Mouse (Mus musculus): ENCODE results near the gene St3gal3. TPM values are rescaled to one million over a fixed set of nuclear protein-coding genes. Genes with fewer than 3 reads are reported as not detected.

Gene St3gal3
- polyA plus RNA-seq, 1 experiment = 34.3 TPM

DNA sequence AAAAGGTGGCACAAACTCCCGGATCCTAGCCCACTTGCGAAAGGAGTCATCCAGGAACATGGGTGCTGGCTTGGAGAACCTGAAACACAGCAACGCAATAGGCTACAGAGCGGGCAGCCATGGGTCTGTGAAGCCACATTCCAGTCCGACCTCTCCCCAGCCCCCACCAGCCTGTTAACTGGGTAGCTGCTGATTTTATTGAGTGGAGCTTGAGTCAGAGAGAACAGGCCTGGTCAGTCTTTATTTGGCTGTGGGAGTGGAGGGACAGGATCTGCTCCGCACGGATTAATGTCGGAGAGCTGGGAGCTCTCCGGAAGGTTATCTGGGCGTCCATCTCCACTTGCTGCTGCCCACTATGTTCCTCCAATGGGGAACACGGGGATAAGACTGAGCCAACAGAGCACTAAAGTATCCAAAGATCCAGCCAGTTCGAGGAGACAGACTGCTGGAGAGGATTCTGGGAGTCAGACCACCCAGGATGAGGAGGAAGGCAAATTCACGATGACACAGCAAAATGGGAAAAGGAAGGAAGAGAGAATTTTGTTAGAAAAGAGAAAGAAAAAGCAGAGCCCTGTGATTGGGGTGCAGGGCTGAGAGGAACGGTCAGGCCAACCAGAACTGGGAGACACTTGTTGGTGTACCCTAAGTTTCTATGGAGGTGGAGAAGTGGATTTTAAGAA is 170.2 kb downstream of the St3gal3 start:
- Histone ChIP-seq H3K27ac (replicated peaks; ENCODE audit: low read depth, low read length) (no peak overlapping the region), H3K4me3 (ENCODE audit: insufficient read depth, low read depth, low read length) (no peak overlapping the region), H3K4me1 (ENCODE audit: control insufficient read depth, insufficient read depth, insufficient read length, low read length) (no peaks in the 10 kb centered on the region)

DNA sequence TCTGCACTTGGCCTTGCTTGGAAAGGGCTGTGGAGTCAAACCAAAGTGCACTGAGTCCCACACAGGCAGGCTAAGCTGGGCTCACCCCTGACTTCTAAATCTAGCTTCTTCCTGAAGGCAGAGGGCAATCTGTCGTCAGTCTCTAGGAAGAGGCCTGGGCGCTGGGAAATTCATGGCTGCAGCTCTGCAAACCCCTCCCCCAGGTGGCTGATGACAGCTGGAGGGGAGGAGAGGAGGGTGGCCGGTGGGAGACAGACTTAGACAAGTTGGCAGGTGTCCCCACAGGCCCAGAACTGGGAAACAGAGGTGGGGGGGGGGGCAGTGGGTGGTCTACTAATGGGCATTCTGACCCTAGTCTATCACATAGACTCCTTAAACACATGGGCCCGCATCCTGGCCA is 177.2 kb downstream of the St3gal3 start:
- Histone ChIP-seq H3K4me3 (ENCODE audit: insufficient read depth, low read depth, low read length) (no peak overlapping the region), H3K4me1 (ENCODE audit: control insufficient read depth, insufficient read depth, insufficient read length, low read length) (no peaks in the 10 kb centered on the region), H3K27ac (replicated peaks; ENCODE audit: low read depth, low read length) (no peak overlapping the region)

DNA sequence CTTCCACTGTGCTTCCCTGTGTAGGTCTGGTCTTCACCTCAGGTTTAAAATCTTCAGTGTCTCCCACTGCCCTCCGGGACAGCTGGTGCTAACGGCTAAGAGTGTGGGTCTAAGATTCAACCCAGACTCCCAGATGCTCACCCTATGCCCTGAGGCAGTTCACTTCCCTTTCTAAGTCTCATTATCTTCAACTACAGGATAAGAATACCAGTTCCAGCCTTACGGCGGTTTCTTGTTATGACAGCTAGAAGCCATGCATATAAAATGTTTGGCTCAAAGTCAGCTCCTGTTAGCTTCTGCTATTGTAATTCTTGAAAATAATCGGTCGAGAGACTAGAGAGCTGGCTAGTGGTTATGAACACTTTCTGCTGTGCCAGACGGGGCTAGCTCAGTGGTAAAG is 187.2 kb downstream of the St3gal3 start:
- Histone ChIP-seq H3K4me1 (ENCODE audit: control insufficient read depth, insufficient read depth, insufficient read length, low read length) (no peaks in the 10 kb centered on the region), H3K27ac (replicated peaks; ENCODE audit: low read depth, low read length) (no peak overlapping the region), H3K4me3 (ENCODE audit: insufficient read depth, low read depth, low read length) (no peak overlapping the region)

DNA sequence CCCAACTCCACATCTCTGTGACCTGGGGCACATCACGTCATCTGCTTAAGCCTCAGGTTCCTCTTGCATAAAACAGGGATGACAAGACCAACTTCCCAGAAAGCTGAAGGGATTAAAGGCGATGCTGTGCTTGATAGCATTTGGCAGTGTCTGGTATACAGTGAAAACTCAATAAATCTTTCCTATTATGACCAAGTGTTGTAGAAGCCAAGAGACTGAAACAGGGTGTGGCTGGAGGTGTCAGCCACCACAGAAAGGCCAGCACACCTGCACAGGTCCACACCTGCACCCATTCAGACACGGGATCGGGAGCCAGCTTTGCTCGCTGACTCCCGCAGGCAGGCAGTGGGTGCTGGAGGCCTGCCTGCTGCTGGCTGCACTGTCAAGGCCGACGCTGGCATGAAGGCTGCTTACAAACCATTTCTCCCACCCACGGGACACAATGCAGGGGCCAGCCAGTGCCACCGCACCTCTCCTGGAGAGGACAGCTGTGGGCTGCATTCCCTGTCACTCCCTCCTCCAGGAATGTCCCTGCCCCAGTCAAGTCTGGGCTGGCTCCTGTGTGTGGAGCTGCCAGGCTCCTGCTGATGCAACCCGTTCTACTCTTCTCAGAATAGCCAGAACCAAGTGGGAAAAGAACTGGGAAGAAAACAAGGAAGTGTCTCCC is 187.9 kb downstream of the St3gal3 start:
- H3K27ac ChIP-seq (replicated peaks; ENCODE audit: low read depth, low read length) = no peak overlapping the region
- H3K4me3 ChIP-seq (ENCODE audit: insufficient read depth, low read depth, low read length) = no peak overlapping the region
- H3K4me1 ChIP-seq (ENCODE audit: control insufficient read depth, insufficient read depth, insufficient read length, low read length) = no peaks in the 10 kb centered on the region

DNA sequence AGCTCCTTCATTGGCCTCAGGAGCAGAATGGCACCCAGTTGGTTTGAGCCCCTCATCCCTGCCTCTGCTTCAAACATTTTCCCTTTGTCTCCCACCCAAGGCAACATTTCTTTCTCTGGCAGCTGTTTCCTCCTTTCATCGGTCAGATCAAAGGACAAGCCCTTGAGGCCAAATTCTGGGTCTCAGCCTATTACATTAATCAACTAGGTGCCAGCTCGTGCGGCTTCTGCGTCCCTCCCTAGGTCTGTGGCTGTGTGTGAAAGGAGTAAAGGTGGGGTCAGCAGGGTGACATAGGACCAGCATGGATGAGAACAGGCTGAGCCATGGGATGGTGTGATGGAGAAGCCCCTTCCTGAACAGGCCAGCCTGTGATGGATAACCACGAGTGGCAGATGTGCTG is 191.4 kb downstream of the St3gal3 start:
- H3K4me1 ChIP-seq (ENCODE audit: control insufficient read depth, insufficient read depth, insufficient read length, low read length) = no peaks in the 10 kb centered on the region
- H3K4me3 ChIP-seq (ENCODE audit: insufficient read depth, low read depth, low read length) = no peak overlapping the region
- H3K27ac ChIP-seq (replicated peaks; ENCODE audit: low read depth, low read length) = no peak overlapping the region

DNA sequence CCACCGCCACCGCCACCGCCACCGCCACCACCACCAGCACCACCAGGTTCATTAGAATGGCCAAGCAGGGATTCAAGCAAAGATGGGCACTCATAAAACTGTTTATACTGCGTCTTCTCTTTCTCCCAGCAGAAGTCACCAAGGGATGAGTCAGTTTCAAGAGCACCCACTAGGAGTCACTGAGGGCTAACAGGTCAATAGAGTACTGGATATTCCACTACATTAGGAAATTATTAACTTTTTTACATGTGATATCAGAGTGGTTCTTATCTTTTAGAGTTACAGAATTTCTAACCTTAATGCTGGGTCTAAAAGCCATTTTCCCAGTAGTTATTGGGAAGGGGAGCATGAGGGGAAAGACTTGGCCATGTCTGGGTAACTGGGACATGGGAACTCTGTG is 197.8 kb downstream of the St3gal3 start:
- Histone ChIP-seq H3K4me3 (ENCODE audit: insufficient read depth, low read depth, low read length) (no peak overlapping the region), H3K4me1 (ENCODE audit: control insufficient read depth, insufficient read depth, insufficient read length, low read length) (no peaks in the 10 kb centered on the region), H3K27ac (replicated peaks; ENCODE audit: low read depth, low read length) (no peak overlapping the region)

DNA sequence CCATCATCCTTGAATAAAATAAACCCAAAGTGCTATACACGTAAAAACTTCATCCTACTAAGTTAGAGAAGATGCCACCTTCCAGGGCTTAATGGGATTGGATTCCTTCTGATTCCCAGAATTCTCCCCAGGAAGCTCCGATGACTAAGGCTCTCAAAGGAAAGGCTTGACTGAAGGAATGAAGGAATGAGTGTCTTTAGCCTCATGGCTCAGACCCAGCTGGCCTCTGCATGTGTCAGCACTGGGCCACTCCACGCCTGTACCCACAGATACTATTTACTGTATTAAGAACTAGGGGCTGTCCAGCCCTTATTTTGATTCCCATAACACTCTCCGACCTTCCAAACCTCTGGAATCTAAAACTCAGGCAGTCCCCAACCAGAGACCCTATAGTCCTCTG is 200.6 kb downstream of the St3gal3 start:
- no peaks in the 10 kb centered on the region for H3K4me1 ChIP-seq (ENCODE audit: control insufficient read depth, insufficient read depth, insufficient read length, low read length)
- no peak overlapping the region for H3K27ac ChIP-seq (replicated peaks; ENCODE audit: low read depth, low read length)
- no peak overlapping the region for H3K4me3 ChIP-seq (ENCODE audit: insufficient read depth, low read depth, low read length)

DNA sequence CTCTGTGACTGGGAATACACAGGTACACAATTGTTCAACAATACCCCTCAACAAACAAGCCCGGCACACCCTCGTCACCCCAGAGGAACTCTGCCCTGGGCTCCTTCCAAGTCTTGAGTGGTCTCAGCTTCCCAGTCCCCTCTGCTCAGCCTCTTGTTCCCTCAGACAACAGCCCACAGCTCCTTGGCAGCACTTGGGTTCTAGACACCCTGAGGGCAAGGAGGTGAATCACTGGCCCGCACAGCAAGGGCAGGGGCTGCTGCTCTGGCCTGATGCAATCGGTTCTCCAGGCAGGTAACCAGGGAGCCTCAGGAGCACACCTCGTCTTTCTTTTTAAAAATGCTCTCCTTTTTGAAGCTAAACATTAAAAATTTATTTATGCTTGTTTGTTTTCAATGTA is 201.5 kb downstream of the St3gal3 start:
- no peak overlapping the region for H3K4me3 ChIP-seq (ENCODE audit: insufficient read depth, low read depth, low read length)
- no peaks in the 10 kb centered on the region for H3K4me1 ChIP-seq (ENCODE audit: control insufficient read depth, insufficient read depth, insufficient read length, low read length)
- H3K27ac ChIP-seq (replicated peaks; ENCODE audit: low read depth, low read length) = no peak overlapping the region

DNA sequence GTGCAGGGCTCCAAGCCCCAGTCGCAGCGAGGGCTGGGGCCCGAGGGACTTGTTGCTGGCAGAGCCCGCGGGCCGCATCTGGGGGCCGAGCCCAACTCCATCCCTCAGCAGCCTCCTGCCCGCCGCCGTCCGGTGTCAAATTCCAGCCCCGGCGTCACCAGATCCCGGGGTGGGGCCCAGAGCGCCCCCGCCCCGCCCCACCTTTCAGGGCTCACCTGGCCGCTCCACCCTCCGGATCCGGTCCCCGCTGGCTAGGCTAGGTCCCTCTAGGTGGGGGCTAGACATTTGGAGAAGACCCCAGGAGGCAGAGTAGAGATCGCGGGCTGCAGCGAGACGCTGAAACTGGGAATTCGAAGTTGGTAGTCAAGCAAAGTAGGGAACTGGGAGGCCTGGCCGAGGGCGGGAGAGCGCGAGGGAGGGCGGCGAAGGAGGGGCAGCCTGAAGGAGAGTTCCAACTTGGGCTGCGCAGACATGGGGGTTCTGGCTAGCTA is 205.3 kb downstream of the St3gal3 start, which contains the start of gene Artn:
Artn (minus strand) TSS at position 373 of the 491 bp plus-strand sequence.
- Histone ChIP-seq H3K27ac (replicated peaks; ENCODE audit: low read depth, low read length) (no peak within 1 kb of the TSS), H3K4me1 (ENCODE audit: control insufficient read depth, insufficient read depth, insufficient read length, low read length) (no peaks in the 10 kb centered on the region), H3K4me3 (ENCODE audit: insufficient read depth, low read depth, low read length) (peak within 1 kb of the TSS; percentile 20; the same call in 1 of the 2 replicates)

DNA sequence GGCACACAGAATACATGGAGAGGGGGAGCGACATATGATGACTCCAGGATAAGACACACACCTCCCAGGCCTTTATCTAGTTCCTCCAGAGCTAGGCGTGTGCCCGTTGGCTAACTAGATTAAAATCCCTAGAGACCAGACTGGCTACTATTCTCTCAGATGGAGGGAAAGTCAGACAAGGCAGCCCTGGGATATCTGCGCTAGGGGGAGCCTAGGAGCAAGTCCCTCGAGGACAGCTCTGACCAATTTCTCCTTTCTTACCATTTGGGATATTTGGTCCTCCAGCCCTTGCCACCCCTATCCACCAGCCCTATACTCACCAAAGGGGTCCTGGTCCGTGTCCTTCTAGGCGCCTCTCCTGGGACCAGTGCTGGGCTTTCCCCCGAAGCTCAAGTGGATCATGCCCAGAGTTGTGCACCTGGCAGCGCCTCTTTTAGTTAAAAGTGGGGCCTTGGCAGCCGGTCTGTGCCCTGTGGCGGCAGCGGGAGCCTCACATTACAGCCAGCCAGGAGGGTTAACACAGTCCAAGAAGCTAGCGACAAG is 205.9 kb downstream of the St3gal3 start:
- Histone ChIP-seq H3K4me1 (ENCODE audit: control insufficient read depth, insufficient read depth, insufficient read length, low read length) (no peaks in the 10 kb centered on the region), H3K27ac (replicated peaks; ENCODE audit: low read depth, low read length) (no peak overlapping the region), H3K4me3 (ENCODE audit: insufficient read depth, low read depth, low read length) (peak overlapping the region; percentile 20; the same call in 1 of the 2 replicates)

DNA sequence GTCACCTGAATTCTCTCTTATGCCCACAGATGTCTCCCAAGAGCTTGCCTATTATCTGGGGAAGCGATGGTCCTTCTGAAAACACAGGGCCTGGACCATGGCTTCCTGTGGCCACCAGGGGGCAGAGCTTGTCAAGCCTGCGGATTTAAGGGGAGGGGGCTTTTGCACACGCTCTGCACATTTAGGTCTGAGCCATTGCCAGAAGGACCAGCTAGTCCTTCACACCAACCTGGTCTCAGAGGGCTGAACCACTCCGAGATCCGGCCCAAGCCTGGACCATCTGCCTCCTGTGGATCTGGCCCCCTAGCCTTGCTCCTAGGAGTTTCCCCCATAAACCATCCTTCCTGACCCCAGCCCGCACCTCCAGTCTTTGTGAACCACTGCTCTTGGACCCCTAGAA is 206.5 kb downstream of the St3gal3 start:
- no peaks in the 10 kb centered on the region for H3K4me1 ChIP-seq (ENCODE audit: control insufficient read depth, insufficient read depth, insufficient read length, low read length)
- H3K27ac ChIP-seq (replicated peaks; ENCODE audit: low read depth, low read length) = no peak overlapping the region
- no peak overlapping the region for H3K4me3 ChIP-seq (ENCODE audit: insufficient read depth, low read depth, low read length)

DNA sequence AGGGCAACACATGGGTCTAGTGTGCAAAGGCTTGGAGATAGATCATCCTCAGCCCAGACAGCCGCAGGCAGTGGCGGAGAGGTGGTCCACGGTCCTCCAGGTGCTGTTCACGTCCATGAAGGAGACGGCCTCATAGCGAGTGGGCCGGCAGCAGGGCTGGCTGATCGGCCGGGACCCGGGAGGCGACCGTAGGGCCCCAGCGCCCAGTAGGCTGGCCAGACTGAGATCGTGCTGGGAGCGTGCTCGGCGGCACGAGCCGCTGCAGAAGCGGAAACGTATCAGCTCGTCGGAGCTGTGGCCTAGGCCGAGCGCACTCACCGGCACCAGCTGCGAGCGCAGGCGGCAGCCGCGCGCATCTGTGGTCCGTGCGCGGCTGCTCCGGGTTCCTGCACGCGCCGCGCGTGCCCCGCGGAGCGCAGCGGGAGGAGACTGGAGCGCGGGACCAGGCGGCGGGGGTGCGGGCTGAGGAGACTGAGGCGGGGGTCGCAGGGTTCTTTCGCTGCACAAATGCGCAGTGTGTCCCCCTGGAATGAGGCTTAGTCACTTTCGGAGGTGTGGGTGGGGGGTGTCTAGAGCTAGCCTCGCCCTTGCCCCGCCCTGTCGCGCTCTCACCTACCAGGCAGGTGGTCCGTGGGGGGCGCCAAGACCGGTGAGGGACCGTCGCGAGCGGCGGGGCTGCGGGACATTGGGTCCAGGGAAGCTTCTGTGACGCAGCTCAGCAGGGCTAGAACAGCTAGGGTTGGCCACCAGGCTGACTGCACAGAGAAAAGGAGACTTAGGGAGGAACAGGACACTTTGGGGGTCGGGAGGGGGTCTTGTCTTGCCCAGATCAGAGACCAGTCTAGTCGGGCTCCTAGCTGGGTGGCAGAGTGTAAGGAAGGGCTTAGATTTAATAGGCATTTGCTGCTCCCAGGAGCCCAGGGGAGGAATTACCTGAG is 207.9 kb downstream of the St3gal3 start:
- Histone ChIP-seq H3K4me1 (ENCODE audit: control insufficient read depth, insufficient read depth, insufficient read length, low read length) (no peaks in the 10 kb centered on the region), H3K27ac (replicated peaks; ENCODE audit: low read depth, low read length) (no peak overlapping the region)

DNA sequence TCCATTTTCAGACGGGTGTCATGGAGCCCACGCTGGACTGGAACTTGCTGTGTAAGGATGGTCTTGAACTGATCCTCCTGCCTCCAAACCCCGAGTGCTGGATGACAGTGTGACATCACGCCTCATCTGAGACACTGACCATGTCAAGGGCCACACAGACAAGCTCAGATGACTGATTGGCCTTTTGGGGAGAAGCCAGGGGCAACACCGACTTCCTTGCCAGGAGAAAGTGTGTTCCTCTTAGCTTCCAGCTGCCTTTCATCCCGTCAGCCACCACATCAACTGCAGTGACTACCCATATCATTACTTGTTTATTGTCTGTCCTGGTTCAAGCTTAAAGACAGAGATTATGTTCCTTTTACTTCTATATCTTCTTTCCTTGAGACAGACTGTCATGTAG is 209.8 kb downstream of the St3gal3 start:
- H3K4me1 ChIP-seq (ENCODE audit: control insufficient read depth, insufficient read depth, insufficient read length, low read length) = no peaks in the 10 kb centered on the region

More for the DNA sequence above, 207.9 kb downstream of the St3gal3 start:
- H3K4me3 ChIP-seq (ENCODE audit: insufficient read depth, low read depth, low read length) = peak overlapping the region; percentile 33

DNA sequence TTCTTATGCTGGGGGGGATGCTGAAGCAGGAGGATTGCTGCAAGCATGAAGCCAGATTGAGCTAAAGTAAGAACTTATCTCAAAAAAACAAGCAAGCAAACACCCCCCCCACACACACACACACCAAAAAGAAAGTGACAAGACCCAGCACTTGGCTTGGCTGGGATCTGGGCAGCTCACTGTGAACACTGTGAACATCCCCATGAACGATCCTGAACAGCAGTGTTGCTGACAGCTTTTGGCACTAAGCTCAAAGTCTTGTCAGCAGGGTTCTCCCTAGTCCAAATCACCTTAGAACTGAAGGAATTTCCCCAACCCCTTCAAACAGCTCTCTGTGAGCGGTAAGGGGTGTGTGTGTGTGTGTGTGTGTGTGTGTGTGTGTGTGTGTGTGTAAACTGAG is 211.3 kb downstream of the St3gal3 start:
- H3K4me1 ChIP-seq (ENCODE audit: control insufficient read depth, insufficient read depth, insufficient read length, low read length) = no peaks in the 10 kb centered on the region
- no peak overlapping the region for H3K27ac ChIP-seq (replicated peaks; ENCODE audit: low read depth, low read length)

More for the DNA sequence above, 209.8 kb downstream of the St3gal3 start:
- no peak overlapping the region for H3K4me3 ChIP-seq (ENCODE audit: insufficient read depth, low read depth, low read length)
- no peak overlapping the region for H3K27ac ChIP-seq (replicated peaks; ENCODE audit: low read depth, low read length)

DNA sequence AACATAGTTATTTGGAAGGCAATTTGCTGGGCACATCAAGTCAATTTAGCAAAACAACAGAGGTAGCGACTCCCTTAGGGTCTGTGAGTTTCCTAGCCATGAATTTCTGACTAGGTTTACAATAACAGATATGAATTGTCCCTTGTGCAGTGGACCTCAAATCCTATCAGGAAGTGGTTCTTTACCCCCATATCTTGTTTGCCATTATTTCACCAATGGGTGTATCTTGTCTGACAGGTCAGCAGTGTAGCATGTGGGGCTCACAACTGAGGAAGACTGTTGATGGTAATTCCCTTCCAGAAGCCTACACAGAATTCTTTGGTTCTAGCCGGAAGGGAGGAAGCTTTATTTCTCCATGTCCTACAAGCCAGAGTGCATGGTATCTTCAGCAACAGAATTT is 213.4 kb downstream of the St3gal3 start:
- Histone ChIP-seq H3K4me1 (ENCODE audit: control insufficient read depth, insufficient read depth, insufficient read length, low read length) (no peaks in the 10 kb centered on the region), H3K4me3 (ENCODE audit: insufficient read depth, low read depth, low read length) (no peak overlapping the region), H3K27ac (replicated peaks; ENCODE audit: low read depth, low read length) (no peak overlapping the region)

More for the DNA sequence above, 211.3 kb downstream of the St3gal3 start:
- no peak overlapping the region for H3K4me3 ChIP-seq (ENCODE audit: insufficient read depth, low read depth, low read length)
